Mouse (Mus musculus): Measurements from ENCODE around the gene Chrna3. TPM values are rescaled to one million over a fixed set of nuclear protein-coding genes. Genes with fewer than 3 reads are reported as not detected.
A peak's percentile ranks its signal among the peaks of the same experiment; 100 is the strongest.

The Chrna3 gene
- not detected in 2 replicates for polyA plus RNA-seq (2012; ENCODE audit: insufficient read depth, insufficient read length, low replicate concordance, missing spikeins)

DNA sequence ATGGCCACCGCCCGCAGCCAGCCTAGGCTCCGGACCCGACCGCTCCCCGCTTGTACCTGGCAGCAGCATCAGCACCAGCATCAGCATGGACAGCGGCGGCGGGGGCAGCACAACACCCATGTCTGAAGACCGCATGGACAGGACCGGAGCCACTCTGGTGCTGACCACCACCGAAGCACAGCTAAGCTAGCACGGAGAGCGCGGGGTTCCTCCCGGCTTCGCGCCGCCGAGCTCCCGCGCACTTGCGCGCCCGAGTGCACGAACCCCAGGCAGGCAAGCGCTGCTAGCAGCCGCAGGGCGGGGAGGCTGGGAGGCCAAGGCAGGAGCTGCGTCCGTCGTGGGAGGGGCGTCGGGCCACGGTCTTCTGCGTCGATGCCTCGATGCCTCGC lies at the start of gene Chrna3:
Gene Chrna3 (minus strand): TSS at position 288 of the 389 bp plus-strand sequence.
- peak within 1 kb of the TSS; percentile 36 for H3K4me3 ChIP-seq (ENCODE audit: insufficient read depth, low read depth, low read length)
- TF ChIP-seq CTCF (IDR thresholded peaks at IDR 0.05; ENCODE audit: insufficient read depth, low read depth, low read length) (no peak), POLR2A (IDR thresholded peaks at IDR 0.05; ENCODE audit: insufficient read depth, low read depth, low read length) (no peak)
- peaks cover 8% of the 10 kb centered on the region for H3K4me1 ChIP-seq (ENCODE audit: control insufficient read depth, insufficient read depth, low read length)
- 1% methylated on average over 39 of the region's 39 CpGs for WGBS
- H3K27ac ChIP-seq (ENCODE audit: insufficient read depth, low read depth, low read length), result no peak within 1 kb of the TSS

DNA sequence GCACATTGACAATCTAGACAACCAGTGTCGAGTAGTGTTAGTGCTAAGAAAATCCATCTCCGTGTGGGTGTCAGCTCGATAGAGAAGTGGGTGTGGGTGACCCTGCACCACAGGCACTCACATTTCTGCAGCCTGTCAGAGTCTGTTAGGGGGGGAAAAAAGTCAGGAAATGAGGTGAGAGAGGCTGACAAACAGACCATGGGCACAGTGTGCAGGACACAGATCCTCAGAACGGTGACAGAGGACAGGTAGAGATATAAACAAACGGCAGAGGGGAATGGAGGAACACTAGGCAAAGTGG lies 41.6 kb upstream of the Chrna3 start:
- Histone ChIP-seq H3K27ac (ENCODE audit: insufficient read depth, low read depth, low read length) (no peak overlapping the region), H3K4me3 (ENCODE audit: insufficient read depth, low read depth, low read length) (no peak overlapping the region), H3K4me1 (ENCODE audit: control insufficient read depth, insufficient read depth, low read length) (no peaks in the 10 kb centered on the region)
- WGBS, result 25% methylated on average over 5 of the region's 5 CpGs
- TF ChIP-seq CTCF (IDR thresholded peaks at IDR 0.05; ENCODE audit: insufficient read depth, low read depth, low read length) (no peak), POLR2A (IDR thresholded peaks at IDR 0.05; ENCODE audit: insufficient read depth, low read depth, low read length) (no peak)

DNA sequence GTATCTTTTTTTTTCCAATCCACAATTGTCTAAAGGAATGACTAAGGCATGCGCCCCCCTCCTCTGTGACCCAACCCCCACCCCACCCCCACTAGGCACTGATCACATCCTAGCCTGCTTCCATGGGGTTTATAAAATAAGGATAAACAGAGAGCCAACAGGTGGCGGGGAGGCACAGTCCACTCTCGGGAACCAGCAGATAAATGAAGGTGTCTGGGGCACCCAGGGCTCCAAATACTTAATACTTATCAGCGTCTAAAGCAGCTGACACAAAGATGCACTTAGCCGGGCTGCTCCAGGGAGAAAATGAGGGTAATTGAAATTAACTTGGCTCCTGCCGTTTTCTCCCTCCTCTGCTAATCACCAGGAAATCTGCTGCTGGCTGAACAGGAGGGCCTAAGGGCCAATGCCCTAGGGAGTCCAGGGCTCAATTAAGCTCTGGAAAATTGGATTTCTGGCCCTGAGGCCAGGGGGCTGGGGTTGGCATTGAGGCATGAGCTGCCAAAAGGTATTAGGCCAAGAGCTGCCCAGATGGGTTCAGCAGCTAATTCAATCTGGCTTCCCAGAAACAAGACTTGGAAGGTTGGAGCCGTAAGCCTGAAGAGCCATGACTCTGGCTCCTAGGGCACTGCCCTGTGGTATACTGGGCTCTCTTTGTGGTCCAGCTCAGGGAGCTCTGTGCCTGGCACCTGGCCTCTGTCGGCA lies 41.0 kb upstream of the Chrna3 start:
- Histone ChIP-seq H3K27ac (ENCODE audit: insufficient read depth, low read depth, low read length) (no peak overlapping the region), H3K4me3 (ENCODE audit: insufficient read depth, low read depth, low read length) (no peak overlapping the region), H3K4me1 (ENCODE audit: control insufficient read depth, insufficient read depth, low read length) (no peaks in the 10 kb centered on the region)
- no peak for TF ChIP-seq CTCF (IDR thresholded peaks at IDR 0.05; ENCODE audit: insufficient read depth, low read depth, low read length)
- no peak for TF ChIP-seq POLR2A (IDR thresholded peaks at IDR 0.05; ENCODE audit: insufficient read depth, low read depth, low read length)
- 25% methylated on average over 8 of the region's 8 CpGs for WGBS

DNA sequence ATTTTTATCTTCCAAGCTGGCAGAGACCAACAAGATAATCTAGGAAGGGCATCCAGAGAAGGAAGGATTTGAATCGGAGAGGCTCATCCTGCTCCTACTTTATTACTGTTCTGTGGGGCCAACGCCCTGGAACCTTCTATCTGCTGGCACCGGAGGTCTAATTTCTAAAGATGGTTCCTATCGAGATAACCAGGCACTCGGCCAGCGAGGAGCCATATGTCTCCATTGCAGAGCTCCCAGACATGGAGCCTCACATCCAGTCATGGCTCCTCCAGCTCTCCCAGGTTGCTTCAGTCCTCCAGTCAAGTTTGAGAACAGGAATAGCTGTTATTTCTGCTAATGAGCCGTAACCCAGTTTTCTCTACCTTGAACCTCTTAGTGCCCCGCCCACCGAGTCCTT lies 38.9 kb upstream of the Chrna3 start:
- no peak overlapping the region for H3K27ac ChIP-seq (ENCODE audit: insufficient read depth, low read depth, low read length)
- no peak overlapping the region for H3K4me3 ChIP-seq (ENCODE audit: insufficient read depth, low read depth, low read length)
- H3K4me1 ChIP-seq (ENCODE audit: control insufficient read depth, insufficient read depth, low read length), result no peaks in the 10 kb centered on the region
- 92% methylated on average over 9 of the region's 9 CpGs for WGBS
- TF ChIP-seq CTCF (IDR thresholded peaks at IDR 0.05; ENCODE audit: insufficient read depth, low read depth, low read length), result no peak
- no peak for TF ChIP-seq POLR2A (IDR thresholded peaks at IDR 0.05; ENCODE audit: insufficient read depth, low read depth, low read length)

DNA sequence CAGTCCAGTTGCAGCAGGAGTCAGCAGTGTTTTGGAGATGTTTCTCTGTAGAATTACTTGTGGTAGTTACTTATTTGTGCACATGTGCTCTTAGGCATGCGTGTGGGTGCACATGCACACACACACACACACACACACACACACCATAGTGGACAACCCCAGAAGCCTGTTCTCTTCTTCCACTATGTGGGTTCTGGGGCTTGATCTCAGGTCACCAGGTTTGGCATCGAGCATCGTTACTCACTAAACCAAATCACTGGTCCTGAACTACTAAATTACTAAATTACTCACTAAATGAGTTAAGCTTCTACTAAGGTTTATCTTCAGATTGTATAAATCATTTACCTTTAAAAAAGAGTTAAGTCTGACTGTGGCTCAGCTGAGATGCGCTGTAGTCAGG lies 31.7 kb upstream of the Chrna3 start:
- TF ChIP-seq CTCF (IDR thresholded peaks at IDR 0.05; ENCODE audit: insufficient read depth, low read depth, low read length) (no peak), POLR2A (IDR thresholded peaks at IDR 0.05; ENCODE audit: insufficient read depth, low read depth, low read length) (no peak)
- no peaks in the 10 kb centered on the region for H3K4me1 ChIP-seq (ENCODE audit: control insufficient read depth, insufficient read depth, low read length)
- no peak overlapping the region for H3K4me3 ChIP-seq (ENCODE audit: insufficient read depth, low read depth, low read length)
- WGBS, result 95% methylated on average over 4 of the region's 4 CpGs
- H3K27ac ChIP-seq (ENCODE audit: insufficient read depth, low read depth, low read length), result no peak overlapping the region

DNA sequence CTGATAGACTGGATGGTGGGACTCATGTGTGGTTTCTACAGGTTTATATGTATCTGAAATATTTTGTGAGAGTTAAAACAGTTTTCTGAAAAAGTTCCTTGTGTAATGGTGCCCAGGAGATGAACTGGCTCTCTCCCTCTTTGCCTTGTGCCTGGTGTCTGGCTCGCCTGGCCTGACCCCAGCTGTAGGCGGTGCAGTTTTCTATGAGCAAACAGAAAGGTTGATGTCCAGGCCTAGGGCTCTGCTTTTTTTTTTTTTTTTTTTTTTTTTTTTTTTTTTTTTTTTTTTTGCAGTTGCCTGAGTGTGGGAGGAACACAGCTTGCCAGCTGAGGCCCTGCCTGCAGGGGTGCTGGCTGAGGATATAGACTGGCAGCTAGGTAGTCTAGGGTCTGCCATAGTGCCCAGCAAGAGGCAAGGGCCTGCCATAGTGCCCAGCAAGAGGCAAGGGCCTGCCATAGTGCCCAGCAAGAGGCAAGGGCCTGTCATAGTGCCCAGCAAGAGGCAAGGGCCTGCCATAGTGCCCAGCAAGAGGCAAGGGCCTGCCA lies 29.1 kb upstream of the Chrna3 start:
- TF ChIP-seq CTCF (IDR thresholded peaks at IDR 0.05; ENCODE audit: insufficient read depth, low read depth, low read length) (no peak), POLR2A (IDR thresholded peaks at IDR 0.05; ENCODE audit: insufficient read depth, low read depth, low read length) (no peak)
- H3K4me3 ChIP-seq (ENCODE audit: insufficient read depth, low read depth, low read length), result no peak overlapping the region
- H3K27ac ChIP-seq (ENCODE audit: insufficient read depth, low read depth, low read length), result no peak overlapping the region
- H3K4me1 ChIP-seq (ENCODE audit: control insufficient read depth, insufficient read depth, low read length), result no peaks in the 10 kb centered on the region
- WGBS, result 90% methylated on average over 2 of the region's 2 CpGs

DNA sequence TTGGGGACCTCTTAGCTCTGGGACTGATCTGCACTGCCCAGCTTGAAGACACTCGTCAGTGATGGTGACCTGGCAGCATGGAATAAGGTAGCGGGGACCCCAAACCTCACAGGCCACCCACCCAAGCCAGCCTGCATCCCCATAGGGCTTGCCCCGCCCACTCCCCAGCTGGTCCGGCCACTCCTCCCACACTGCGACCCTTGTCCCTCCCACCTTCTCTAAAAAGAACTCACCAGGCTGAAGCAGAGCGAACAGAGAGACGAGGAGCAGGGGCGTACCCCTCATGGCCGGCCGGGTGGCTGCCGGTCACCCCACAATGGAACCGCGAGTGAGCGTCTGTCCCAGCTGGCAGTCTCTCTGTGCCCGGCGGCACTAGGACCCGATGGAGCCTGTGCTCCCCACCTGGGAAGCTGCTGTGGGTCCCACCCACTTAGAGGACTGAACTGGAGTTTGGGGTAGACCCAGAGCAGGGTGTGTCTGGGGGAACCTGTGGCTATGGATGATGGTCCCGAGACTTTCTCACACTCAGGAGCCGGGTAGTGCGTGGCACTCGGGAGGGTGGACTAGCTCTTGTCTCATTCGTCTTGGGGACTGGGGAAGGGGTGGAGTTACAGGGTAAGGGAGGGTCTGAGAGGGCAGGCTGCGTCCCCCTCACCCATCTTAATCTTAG lies 22.0 kb upstream of the Chrna3 start, which contains the start of gene Chrnb4:
Gene Chrnb4 (minus strand): TSS at position 569 of the 670 bp plus-strand sequence.
- 2% methylated on average over 23 of the region's 23 CpGs for WGBS
- H3K27ac ChIP-seq (ENCODE audit: insufficient read depth, low read depth, low read length), result no peak within 1 kb of the TSS
- TF ChIP-seq POLR2A (IDR thresholded peaks at IDR 0.05; ENCODE audit: insufficient read depth, low read depth, low read length) (no peak), CTCF (IDR thresholded peaks at IDR 0.05; ENCODE audit: insufficient read depth, low read depth, low read length) (no peak)
- H3K4me1 ChIP-seq (ENCODE audit: control insufficient read depth, insufficient read depth, low read length), result peaks cover 9% of the 10 kb centered on the region
- H3K4me3 ChIP-seq (ENCODE audit: insufficient read depth, low read depth, low read length), result peak within 1 kb of the TSS; percentile 10; the same call in 1 of the 2 replicates

DNA sequence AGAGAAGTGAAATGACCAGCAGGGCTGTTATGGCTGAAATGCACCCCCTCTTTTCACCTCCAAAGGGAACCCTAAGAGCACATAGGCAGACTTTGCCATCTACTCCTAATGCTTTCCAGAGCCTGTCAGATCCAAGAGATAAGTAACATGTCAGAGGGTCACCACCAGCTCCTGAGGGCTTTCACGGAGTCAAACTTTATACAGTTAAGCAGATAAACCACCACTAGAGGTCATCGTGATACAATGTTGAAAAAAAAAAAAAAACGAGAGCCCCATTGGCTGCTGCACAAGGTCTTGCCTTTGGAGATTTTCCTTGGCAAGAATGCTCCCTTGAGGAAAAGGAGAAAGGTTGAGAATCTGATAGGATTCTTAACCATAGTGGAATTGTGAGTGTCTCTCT lies 20.4 kb upstream of the Chrna3 start:
- WGBS, result 2% methylated on average over 3 of the region's 3 CpGs
- no peak overlapping the region for H3K4me3 ChIP-seq (ENCODE audit: insufficient read depth, low read depth, low read length)
- H3K4me1 ChIP-seq (ENCODE audit: control insufficient read depth, insufficient read depth, low read length), result peaks cover 9% of the 10 kb centered on the region
- H3K27ac ChIP-seq (ENCODE audit: insufficient read depth, low read depth, low read length), result no peak overlapping the region
- TF ChIP-seq POLR2A (IDR thresholded peaks at IDR 0.05; ENCODE audit: insufficient read depth, low read depth, low read length) (no peak), CTCF (IDR thresholded peaks at IDR 0.05; ENCODE audit: insufficient read depth, low read depth, low read length) (no peak)

DNA sequence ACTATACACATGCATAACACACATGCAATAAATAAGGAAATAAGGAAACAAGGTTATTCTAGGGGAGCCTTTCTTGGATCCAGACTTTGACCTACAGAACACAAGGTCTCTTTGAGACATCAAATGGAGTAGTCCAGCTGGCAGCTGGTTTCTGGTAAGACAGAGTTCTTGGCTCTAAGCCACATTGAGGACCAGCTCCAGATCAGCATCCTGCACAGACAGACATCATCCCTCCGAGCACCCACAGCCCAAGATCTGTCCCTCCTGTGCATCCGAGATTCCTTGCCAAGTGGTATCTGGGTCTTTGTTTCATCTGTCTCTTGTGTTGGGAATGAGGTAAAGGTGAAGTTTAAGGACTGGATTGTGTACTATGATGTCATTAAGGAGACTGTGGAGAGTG lies 18.6 kb upstream of the Chrna3 start:
- WGBS, result 66% methylated on average over 2 of the region's 2 CpGs
- TF ChIP-seq CTCF (IDR thresholded peaks at IDR 0.05; ENCODE audit: insufficient read depth, low read depth, low read length) (no peak), POLR2A (IDR thresholded peaks at IDR 0.05; ENCODE audit: insufficient read depth, low read depth, low read length) (no peak)
- peaks cover 14% of the 10 kb centered on the region for H3K4me1 ChIP-seq (ENCODE audit: control insufficient read depth, insufficient read depth, low read length)

More for the DNA sequence above, 18.6 kb upstream of the Chrna3 start:
- Histone ChIP-seq H3K27ac (ENCODE audit: insufficient read depth, low read depth, low read length) (no peak overlapping the region), H3K4me3 (ENCODE audit: insufficient read depth, low read depth, low read length) (no peak overlapping the region)

Measured in olfactory bulb, adult 2 months (tissue).